Mouse (Mus musculus) testis, adult 2 months (tissue): ENCODE measurements at regions not wholly inside any gene's neighbourhood (a gene's known extent, or its start where the extent isn't known, plus 50 kb on each side); places are given as distances from the start of the nearest gene placed in this dataset.
A peak's percentile ranks its signal among the peaks of the same experiment; 100 is the strongest.

Experiments
- H3K27ac ChIP-seq: fragments of 200-500 bp; 2 replicates; pipeline ENCODE4 v1.5.1; 2012; ENCODE audit warnings: low read depth, low read length; ENCODE audit not compliant: control insufficient read depth, insufficient read depth
- H3K27me3 ChIP-seq: fragments of 200-500 bp; 2 replicates; pipeline ENCODE4 v1.6.1; 2012; ENCODE audit warnings: mild to moderate bottlenecking, low read length, moderate library complexity; ENCODE audit not compliant: control insufficient read depth, insufficient read depth
- H3K36me3 ChIP-seq: fragments of 200-500 bp; 2 replicates; pipeline ENCODE4 v1.6.1; 2012; ENCODE audit warnings: mild to moderate bottlenecking, low read length; ENCODE audit not compliant: control insufficient read depth, insufficient read depth
- H3K4me1 ChIP-seq: fragments of 200-500 bp; 2 replicates; pipeline ENCODE4 v1.6.1; 2012; ENCODE audit warnings: low read length; ENCODE audit not compliant: control insufficient read depth, insufficient read depth
- H3K4me3 ChIP-seq: fragments of 200-500 bp; 2 replicates; pipeline ENCODE4 v1.5.1; 2012; ENCODE audit warnings: low read depth, mild to moderate bottlenecking, low read length, moderate library complexity, mixed read lengths; ENCODE audit not compliant: control insufficient read depth
- CTCF ChIP-seq: fragments of 200-500 bp; IDR thresholded peaks from 2 replicates; pipeline ENCODE4 v1.5.1; 2012; ENCODE audit warnings: low read depth, mild to moderate bottlenecking, inconsistent platforms, low read length, moderate library complexity; ENCODE audit not compliant: control insufficient read depth, insufficient read depth, insufficient replicate concordance
- POLR2A ChIP-seq: fragments of 200-500 bp; IDR thresholded peaks from 2 replicates; pipeline ENCODE4 v1.6.1; 2012; ENCODE audit warnings: low read depth, mild to moderate bottlenecking, inconsistent platforms, low read length, moderate library complexity; ENCODE audit not compliant: control insufficient read depth

- no peak overlapping the region for H3K27ac ChIP-seq
- no peak for TF ChIP-seq CTCF
- no peaks in the 10 kb centered on the region for H3K4me1 ChIP-seq
These were observed 50.9 kb upstream of the Atp12a start for GRCm38 (mm10) chr14:56313969-56314368.

GRCm38 (mm10) chr14:56314459-56314858, 50.4 kb upstream of the Atp12a start:
- peak; percentile 78; the same call in 1 of the 2 replicates for TF ChIP-seq CTCF
- TF ChIP-seq POLR2A, result no peak
- Histone ChIP-seq H3K27ac (no peak overlapping the region), H3K36me3 (no peaks in the 10 kb centered on the region), H3K27me3 (no peaks in the 10 kb centered on the region), H3K4me3 (no peak overlapping the region), H3K4me1 (no peaks in the 10 kb centered on the region)

More at GRCm38 (mm10) chr14:56313969-56314368, 50.9 kb upstream of the Atp12a start:
- H3K27me3 ChIP-seq, result no peaks in the 10 kb centered on the region
- H3K4me3 ChIP-seq, result no peak overlapping the region
- no peaks in the 10 kb centered on the region for H3K36me3 ChIP-seq
